Mouse (Mus musculus) subcutaneous adipose tissue, adult 2 months (tissue): ENCODE results near the gene Fh1. TPM values are rescaled to one million over a fixed set of nuclear protein-coding genes. Genes with fewer than 3 reads are reported as not detected.

ENCODE experiments used
- polyA plus RNA-seq: library from polyadenylated mRNA; depleted of rRNA; stranded (reverse); fragments of >200 nt; gene quantifications from 2 replicates; pipeline ENCODE4 v1.2.3, GENCODE M21; 2012; ENCODE audit warnings: low replicate concordance; rRNA removed

Fh1 gene
- 51.6 and 95.1 TPM in 2 replicates for polyA plus RNA-seq

GRCm38 (mm10) chr1:175625257-175625879, at the start of gene Fh1:
Fh1 (minus strand) TSS chr1:175625635.

GRCm38 (mm10) chr1:175619814-175620431, 5.5 kb downstream of the Fh1 start, which contains the start of gene Kmo:
Kmo (plus strand) TSS chr1:175620381.

Other genes starting within 250 kb of the Fh1 start
- gene Rgs7, start 133.1 kb downstream of the Fh1 start, polyA plus RNA-seq, result 2.1 and 3.7 TPM in 2 replicates
- gene Kmo, start 5.3 kb downstream of the Fh1 start, polyA plus RNA-seq, result 1.3 and 1.5 TPM in 2 replicates
- gene Opn3, start 67.1 kb upstream of the Fh1 start, polyA plus RNA-seq, result 16.2 and 50.2 TPM in 2 replicates
- gene Chml, start 67.3 kb upstream of the Fh1 start, polyA plus RNA-seq, result 2.6 and 22.5 TPM in 2 replicates
- gene Wdr64, start 73.0 kb upstream of the Fh1 start, polyA plus RNA-seq, result not detected in 2 replicates